Mouse (Mus musculus) liver, embryonic 14.5 days (tissue): ENCODE results near the gene Ppp1r32.

Source experiments
- CTCF ChIP-seq: IDR thresholded peaks from 2 replicates; pipeline ENCODE4 v1.5.1; 2016; ENCODE audit warnings: antibody characterized with exemption, low read depth, control low read depth
- EP300 ChIP-seq: IDR thresholded peaks from 2 replicates; pipeline ENCODE4 v1.6.1; 2016; ENCODE audit warnings: antibody characterized with exemption, low read depth

DNA sequence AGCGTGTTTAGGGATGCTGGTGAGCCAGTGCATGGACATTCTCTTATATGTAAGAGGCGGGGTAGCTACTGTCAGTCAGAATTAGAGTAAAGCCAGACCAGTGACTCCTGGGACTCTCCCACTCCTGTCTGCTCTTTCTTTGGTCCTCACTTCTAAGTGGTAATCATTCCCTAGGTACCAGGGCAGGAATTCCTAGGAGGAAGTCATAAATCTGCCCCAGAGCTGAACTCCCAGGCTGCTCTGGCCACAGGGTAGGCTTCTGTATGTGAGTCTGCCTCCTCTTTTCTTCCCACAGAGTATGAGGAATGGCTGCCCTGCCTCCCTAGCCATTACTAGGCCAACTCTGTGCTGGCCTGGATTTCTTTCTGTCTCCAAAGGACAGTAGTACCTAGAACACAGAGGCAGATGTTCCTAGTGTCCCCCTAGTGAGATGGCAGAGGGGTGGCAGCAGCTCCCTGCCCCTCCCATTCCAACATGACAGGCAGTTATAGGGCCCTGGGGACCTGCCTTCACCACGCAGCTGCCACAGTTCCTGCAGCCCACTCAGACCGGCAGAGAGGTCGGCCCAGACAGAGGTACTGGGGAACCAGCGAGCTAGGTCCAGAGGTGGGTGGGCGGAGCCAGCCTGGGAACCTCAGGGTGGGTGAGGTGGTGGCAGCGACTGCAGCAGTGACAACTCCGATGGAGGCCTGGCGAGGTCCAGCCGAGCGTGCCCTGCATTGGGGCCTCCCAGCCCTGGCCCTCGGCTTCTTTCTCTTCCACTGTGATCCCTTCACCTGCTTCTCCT is 57.1 kb downstream of the Ppp1r32 start:
- TF ChIP-seq CTCF (no peak), EP300 (no peak)
